Mouse (Mus musculus): ENCODE measurements at regions not wholly inside any gene's neighbourhood (a gene's known extent, or its start where the extent isn't known, plus 50 kb on each side); places are given as distances from the start of the nearest gene placed in this dataset.

DNA sequence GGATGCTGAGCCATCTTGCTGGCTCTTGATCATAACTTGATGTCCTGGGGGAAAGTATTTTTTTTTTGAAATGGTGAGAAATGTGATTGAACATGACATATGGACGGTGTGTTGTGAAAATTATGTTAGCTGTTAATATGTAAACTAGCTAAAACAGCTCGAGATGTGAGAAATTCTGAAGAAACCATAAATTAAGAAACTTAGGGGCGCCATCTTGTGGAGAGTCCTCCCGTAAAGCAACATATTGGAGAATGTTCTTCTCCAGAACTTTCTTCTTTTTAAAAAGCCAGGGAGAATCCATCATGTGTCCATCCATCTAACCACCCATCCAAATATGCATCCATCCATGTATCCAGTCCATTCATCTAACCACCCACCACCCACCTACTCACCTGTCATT lies 158.7 kb upstream of the Eif4g2 start:
- DNase-seq: no peak

DNA sequence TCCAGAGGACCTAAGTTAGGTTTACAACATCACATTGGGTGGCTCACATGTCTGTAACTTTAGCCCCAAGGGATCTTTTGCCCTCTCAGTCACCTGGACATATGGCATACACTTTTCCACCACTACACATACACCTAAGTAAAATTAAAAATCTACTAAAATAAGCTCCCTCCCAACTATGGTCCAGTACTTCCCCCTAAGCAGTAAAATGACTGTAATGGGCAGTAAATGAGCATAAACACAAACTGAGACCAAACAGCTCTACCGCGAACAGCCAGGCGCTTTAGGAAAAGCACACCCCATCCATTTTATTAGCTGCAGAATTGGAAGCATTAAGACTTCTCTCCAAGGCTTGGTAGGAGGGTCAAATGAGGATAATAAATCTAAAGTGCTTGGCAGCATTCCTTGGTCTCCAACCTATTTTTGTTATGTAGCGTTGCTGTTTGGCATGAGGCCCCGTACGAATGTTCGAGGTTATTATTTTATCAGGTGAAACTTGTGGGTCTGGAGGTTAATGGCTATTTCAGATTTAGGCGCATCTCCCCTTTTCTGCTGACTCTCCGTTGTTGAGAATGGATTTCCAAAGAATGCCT lies 157.5 kb upstream of the Eif4g2 start:
- DNase-seq: no peak

DNA sequence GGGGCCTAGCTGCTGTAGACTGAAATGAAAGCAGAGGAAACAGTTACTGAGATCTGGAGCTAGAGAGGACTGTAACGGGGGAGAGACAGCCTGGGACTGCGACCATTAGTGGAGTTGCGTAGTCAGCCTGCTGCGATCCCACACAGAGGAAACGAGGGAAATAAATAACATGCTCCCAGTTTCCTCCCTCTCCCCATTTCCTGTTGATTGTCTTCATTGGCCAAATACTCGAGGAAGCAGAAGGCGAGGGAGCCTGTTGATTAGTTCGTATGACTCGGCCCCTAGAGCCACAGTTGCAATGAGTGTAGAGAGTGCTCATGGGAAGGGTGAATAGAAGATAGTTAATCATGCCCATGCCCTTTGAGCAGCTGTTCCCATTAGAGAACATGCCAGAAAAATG lies 155.0 kb upstream of the Eif4g2 start:
- DNase-seq: no peak

DNA sequence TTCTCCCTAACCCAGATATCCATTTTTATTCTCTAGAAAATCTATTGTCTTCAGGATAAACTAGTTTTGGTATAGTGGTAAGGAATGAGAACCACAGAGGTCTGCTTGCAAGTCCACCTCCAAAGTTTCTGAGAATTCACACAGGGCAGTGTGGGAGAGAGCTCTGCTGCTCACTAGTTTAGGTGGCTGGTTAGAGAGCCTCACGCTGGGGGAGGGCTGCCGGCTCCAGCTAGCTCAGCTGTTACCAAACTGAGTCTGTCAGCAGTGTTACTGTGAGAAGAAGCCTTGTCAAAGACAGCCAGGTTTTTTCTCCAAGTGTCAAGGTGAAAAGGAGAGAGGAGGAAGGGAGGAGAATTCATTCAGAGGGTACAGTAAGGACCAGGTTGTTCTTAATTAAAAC lies 147.8 kb upstream of the Eif4g2 start:
- DNase-seq: no peak

DNA sequence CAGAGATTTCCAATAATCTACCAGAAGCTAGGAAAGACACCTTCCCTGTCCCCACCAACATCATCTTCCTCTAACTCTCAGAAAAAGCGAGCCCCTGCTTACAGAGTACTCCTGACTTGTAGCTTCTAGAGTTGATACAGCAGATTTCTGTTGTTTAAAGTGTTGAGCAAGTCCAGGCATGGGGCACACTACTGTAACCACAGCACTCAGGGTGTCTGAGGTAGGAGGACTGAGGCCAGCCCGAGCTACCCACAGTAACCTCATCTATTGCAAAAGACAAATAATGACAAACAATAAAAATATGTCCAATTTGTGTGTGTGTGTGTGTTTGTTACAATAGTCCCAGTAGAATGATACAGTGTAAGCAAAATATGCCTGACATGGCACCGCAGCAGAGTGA lies 144.3 kb upstream of the Eif4g2 start:
- no peak for DNase-seq

DNA sequence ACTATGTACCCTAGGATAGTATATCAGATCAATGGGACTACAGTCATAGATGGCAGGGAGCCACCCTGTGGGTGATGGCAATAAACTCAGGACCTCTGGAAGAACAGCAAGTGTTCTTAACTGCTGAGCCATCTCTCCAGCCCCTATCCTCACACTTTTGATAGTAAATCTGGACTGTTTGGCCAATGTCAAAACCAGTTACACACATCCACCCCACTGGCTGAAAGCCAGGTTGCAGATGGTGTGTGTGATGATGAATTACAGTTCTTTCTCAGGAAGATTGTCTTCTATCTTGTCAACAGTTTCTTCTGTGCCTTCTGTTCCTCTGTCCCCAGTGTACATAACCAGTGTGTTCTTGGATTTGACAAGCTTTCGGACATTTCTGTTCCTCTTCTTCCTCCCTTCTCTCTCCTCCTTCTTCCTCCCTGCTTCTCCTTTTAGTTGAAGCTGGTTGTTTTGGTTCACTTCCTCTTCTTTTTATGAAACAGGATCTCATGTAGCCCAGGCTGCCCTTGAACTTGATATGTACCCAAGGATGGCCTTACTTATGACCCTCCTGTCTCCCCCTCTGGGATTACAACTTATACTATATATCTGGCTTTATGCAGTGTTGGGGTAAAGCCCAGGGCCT lies 143.3 kb upstream of the Eif4g2 start:
- DNase-seq: no peak

DNA sequence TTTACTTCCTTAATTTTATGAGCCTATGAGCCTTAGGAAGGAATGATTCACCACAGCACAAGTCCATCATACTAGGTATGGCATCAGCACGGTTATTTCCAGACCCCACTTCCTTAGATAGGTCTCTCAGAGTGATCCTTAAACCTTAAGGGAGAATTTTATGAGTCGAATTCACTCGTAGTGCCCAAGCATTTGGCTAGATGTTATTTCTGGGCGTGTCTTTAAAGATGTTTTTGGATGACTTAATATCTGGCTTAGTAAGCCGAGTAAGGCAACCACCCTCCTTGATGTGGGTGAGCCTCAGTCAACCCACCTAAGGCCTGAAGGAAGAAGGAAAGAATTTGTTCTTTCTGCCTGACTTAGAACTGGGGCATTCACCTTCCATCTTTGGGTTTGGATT lies 132.8 kb upstream of the Eif4g2 start:
- DNase-seq: no peak

DNA sequence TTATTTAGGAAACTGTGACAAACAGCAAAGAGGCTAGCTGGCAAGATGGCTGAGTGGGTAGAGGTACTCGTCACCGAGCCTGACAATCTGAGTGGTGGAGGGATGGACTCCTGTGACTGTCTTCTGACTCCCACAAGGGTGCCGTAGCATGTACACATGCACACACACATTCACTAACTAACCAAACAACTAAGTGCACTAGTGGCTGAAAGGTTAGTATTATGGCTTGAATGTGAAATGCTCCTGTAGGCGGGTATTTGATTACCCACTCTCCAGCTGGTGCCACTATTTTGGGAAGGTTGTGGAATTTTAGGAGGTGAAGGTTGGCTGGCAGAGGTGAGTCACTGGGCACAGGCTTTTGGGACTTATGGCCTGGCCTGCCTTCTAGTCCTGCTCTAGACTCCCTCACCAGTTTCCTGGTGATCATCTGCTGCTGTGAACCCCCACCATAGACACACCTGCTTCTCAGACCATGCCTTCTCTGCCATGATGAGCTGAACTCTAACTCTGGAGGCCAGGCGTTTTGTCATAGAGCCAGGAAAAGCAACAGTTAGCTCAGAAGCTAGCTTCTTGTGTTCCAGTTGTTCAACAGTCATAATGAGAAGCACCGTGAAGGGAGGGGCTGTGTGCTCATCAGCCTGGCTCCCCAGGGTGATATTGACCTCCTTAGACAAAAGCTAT lies 131.5 kb upstream of the Eif4g2 start:
- no peak for DNase-seq

DNA sequence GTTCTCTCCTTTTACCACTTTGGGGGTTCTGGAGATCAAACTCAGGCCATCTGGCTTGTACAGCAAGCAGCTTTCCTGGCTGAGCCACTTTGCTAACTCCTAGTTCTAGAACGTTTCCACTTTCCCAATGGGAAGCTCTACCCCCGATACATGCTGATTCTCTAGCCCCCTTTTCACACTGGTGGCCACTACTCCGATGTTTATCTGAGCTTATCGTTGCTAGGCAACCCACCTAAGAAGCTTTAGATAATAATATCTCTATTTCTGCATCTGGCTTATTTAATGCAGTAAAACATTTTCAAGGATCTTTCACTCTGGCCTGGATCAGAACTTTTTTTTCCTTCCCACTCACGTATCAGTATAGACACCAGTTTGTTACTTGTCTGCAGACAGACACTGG lies 129.4 kb upstream of the Eif4g2 start:
- no peak for DNase-seq

DNA sequence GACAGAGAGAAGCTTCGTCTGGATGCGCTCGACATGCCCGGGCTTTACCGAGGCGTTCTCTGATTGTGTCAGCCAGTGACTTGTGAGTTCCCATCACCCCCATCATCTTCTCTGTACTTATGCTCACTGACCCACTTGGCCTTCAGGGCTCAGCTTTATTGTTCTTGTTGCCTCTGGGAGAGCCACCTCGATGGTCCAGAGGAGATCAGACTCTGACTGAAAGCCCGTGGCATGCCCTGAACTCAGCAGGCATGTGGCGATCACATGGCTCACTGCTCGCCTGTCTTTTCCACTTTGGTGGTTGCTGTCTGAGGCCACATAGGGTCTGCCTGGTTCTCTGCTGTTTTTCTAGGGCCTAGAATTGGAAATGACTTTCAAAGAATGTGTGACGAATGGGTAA lies 128.8 kb upstream of the Eif4g2 start:
- DNase-seq: no peak

DNA sequence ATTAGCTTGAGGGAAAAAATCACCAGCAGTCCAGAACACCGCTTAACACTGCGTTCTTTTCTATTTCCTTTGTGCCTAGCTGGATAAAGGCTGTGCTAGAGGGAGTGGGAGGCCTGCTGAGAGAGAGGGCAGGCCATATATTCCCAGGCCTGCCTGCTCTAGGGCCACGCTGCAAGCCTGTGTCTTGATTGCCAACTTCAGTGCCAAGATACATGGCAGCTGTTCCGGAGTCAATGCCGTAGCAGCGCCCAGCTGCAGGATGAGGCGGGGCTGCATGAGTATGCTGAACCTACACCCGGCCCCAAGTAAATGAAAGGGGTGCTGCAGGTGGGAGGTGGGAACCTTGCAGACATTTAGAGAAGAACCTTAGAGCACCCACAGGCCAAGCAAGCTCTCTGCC lies 127.5 kb upstream of the Eif4g2 start:
- DNase-seq: no peak

DNA sequence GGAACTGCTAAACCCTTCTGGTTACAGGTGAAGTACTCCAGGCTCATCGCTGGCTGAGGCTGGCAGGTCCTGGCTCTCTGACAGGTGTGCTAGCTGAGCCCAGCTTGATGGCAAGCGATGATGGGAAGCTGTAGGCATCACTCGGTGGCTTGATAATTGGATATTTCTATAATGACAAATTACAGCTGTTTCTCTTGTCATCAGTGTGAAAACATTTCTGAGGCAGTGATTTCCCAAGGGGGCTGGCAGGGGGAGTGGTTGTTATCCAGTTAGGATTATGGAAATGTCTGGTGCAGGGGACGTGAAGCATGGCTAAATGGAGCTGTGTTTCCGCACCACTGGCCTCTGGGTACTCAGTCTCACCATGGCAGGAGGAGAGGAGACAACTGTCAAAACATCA lies 123.0 kb upstream of the Eif4g2 start:
- DNase-seq: no peak

DNA sequence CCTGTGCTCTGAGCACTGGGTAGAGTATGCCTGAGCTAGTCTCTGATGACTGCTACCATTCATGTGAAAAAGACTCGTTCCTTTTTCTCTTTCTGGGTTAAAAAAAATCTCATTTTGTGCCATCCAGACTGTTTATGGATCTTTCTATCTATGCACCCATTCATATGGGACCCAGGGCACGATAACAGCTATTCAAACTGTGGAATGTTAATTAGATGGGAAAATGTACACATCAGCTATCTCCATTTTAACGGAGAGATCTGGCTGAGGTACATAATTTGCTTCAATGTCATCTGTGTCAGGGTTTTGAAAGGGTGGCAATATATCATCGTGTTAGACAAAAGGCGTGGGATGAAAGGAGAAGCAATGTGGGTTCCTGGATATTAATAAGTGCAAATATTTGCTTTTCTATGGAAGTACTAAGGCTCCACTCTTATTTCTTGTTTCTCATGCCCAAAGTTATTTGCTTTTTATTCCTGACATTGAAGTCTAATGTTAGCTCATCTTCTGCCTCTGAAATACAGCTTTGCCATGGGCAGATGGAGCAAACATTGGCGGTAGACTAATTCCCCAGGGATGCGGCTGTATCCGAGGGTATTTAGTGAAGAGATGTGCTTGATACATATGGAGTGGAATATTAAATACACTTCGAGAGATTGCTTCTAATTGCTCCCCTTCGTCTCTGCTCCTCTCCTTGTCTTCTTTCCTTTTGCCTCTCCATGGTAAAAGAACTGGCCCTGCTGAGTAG lies 116.0 kb upstream of the Eif4g2 start:
- DNase-seq: no peak

DNA sequence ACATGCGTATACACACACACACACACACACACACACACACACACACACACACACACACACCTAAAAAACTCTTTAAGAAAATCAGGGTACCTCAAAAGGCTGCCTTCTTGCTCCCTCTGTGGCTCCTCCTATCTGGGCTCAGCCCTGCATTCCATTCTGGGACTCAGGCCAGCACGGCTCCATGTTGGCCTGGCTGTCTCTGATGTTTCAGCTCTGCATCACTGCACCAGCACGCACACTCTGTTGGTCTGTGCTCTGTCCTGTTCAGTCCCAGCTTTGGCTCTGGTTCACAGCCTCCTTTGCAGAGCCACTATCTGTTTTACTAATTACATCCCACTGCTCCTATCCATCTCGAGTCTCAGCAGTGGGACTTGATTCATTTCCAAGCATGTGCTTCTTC lies 108.8 kb upstream of the Eif4g2 start:
- no peak for DNase-seq

DNA sequence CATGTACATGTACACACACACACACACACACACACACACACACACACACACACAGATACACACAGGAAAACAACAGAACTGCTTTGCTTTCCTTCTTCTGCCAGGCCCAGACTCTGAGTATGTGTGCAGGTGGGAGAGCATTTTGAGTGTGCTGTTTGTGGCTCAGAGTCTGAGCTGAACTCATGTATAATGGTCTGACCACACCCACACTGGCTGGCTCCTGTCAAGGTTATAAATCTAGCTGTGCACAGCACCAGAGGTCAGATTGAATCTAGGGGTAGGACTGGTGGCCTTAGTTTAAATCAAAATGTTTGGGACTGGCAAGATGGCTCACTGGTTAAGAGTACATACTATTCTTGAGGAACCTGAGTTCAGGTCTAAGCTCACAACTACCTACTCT lies 108.4 kb upstream of the Eif4g2 start:
- DNase-seq: no peak

DNA sequence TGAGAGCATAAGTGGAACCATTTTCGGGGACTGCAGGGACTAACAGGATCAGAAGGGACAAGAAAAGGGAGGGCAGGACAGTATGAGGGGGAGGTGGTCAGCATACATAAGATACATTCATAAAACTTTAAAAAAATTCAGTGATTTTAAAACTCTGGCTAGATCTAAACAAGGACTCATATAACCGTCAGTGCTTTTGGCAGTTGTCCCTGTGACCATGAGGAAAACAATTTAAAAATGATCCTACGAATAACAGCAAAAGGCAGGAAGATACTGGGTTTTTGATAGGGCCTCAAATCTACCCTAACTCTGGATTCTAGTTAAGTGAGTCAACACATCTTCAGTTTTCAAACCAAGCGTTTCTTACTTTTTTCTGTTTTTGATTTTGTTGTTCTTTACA lies 106.9 kb upstream of the Eif4g2 start:
- no peak for DNase-seq

DNA sequence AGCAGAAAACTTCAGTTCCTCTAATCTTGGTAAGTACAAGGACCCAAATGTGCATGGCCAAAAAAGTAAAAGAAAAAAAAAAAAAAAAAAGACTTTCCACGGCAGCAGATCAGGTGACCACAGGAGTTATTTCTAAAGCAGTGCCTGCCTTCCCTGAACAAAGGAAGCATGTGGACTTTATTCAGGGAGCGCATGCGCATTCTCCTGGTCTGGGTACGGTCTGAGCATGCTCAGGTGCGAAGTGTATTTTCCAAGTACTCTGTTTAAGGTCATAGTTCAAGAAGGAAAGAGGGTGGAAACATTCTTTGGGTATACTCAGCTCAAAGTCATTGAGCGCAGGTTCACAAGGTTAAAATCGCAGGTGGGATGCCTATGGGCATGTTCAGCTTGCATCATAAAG lies 103.1 kb upstream of the Eif4g2 start:
- no peak for DNase-seq

DNA sequence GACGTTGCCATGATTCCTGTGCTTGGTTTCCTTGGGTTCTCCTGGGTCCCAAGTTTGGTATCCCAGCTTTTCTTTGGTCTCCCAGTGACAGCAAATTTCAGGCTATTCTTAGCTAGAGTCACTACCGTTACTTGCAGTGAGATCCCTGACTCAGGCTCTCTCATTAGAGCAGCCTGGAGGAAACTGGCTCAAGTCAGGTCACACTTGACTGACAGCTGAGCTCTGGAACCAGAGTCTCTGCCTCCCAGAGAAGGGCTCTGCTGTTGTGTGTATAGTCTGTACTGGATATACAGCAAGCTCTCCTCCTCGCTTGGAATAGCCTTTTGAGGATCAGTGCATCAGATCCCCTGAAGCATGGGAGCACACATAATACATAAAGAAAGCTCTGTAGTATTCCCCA lies 100.7 kb upstream of the Eif4g2 start:
- no peak for DNase-seq

DNA sequence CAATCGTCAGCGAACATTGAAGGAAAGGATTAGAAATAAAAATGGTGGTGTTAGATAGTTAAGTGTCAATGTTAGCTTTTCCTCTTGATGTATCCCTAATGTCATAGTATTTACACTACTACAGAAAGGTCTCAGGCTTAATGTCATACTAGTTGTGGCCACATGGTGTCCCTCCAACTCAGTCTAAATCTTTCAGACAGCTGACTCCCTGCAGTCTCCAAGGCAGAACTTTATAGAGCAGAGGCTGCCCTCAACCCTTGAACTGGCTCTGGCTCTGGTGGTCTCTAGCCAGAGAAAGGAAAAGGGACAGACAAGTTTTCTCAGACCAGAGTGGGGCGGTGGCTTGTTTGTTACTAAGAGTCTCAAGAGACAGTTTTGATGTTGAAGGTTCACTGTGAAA lies 99.5 kb upstream of the Eif4g2 start:
- DNase-seq: peak in 1 of 2 experiments; percentile 53

DNA sequence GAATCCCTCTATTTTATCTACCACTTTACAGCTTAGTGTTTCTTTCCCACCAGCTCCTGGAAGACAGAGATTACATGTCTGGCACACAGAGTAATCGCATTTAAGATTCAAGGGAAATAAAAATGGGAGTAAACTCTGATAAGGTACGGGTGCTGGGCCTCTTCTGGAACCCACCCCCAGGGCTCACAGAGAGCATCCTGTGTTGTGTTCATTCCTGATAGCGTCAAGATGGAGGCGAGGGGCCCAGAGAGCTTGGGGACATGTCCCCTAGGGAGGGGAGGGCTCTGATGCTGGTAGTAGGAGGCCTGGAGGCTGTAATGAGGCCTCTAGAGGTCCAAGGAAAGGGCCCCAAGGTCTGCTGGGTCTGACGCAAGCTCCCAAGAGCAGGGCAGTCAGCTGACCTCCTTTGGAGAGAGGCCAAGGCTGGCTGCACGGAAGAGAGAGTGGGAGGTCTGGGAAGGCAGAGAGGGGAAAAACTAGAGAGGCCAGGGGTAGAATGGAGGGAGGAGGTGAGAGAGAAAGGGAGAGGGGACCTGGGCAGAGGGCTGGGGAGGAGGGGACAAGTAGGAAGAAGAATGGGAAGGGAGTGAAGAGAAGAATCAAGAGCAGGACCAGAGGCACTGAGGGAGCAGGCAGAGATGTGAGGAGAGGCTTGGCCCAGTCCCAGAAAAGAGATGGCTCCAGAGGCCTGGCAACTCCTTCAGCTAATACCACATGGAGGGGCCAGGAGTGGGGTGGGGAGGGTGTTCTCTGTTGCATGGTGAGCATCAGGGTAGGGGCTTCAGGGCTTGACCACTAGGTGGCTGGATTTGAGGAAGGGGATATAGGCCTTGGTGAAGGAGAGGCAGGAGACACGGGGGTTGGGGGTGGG lies 96.8 kb upstream of the Eif4g2 start:
- no peak for DNase-seq

DNA sequence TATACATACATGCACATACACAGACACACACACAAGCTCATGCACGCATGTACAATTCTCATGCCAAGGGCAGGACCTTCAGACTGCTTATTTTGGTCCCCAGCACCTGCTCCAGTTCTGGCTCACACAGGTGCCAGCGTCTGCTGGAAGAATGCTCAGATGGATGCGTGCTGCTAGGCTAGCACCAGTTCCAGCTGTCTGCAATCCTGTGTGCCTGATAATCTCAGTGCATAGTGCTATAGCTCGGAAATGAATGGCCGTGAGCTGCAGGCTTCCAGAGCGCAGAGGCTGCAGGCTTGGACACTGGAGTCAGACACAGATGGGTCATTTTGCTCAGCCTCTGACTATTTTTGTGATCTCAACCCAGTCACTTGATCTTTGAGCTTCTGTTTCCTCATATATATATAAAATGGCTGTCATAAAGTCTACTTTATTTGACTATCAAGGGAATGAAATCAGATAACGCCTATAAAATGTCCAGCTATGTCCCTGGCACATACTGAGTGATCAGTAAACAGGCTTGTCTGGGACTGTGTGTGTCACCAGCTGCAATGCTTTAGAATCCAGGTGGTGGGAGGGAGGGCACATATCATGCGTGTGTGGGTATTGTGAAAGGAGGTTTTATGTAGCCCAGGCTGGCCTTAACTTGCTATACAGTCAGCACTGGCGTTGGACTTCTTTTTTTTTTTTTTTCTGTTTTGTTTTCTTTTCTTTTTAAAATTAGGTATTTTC lies 91.7 kb upstream of the Eif4g2 start:
- DNase-seq: no peak

DNA sequence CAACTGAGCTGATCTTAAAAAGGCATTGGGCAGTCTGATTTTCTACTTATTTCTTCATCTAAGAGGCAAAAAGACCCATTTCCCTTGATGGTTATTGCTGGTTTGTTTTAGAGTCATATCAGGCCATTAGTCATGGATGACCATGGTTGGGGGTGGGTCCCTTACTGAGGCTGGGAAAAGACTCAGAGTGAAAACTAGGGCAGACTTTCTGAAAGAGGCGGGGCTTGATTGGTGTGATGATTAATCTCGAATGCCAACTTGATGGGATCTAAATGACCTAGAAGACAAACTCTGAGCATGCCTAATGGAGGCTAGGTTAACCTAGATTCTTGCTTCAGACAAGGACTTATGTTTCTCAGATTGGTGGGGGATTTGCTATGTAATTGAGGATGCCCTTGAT lies 89.2 kb upstream of the Eif4g2 start:
- DNase-seq: no peak

All from layer of hippocampus, postnatal 36 days (tissue).